Mouse (Mus musculus) liver, postnatal 0 days (tissue): ENCODE results near the gene Pip4p1. TPM values are rescaled to one million over a fixed set of nuclear protein-coding genes. Genes with fewer than 3 reads are reported as not detected.

Source experiments
- ATAC-seq: fragments of 200-750 bp; cut with Nextera tagmentation; 2 replicates; pipeline ENCODE4 v1.8.0; 2017; ENCODE audit warnings: mild to moderate bottlenecking, moderate library complexity
- DNase-seq: peaks from one replicate; pipeline ENCODE4 v3.0.0-alpha.2; 2016
- H3K27ac ChIP-seq: fragments of 300-500 bp; sonication (generic); 2 replicates; pipeline ENCODE4 v1.5.1; 2014; ENCODE audit warnings: antibody characterized with exemption, moderate library complexity, mild to moderate bottlenecking, low read depth
- H3K27me3 ChIP-seq: fragments of 300-500 bp; sonication (generic); 2 replicates; pipeline ENCODE4 v1.6.1; 2014; ENCODE audit warnings: low read length, control low read depth, mixed read lengths; ENCODE audit not compliant: insufficient read depth
- H3K36me3 ChIP-seq: fragments of 300-500 bp; sonication (generic); replicated peaks from 2 replicates; pipeline ENCODE4 v1.6.1; 2014; ENCODE audit warnings: mild to moderate bottlenecking, control low read depth, low read length, moderate library complexity, mixed read lengths; ENCODE audit not compliant: insufficient read depth
- H3K4me1 ChIP-seq: fragments of 300-500 bp; sonication (generic); 2 replicates; pipeline ENCODE4 v1.6.1; 2014; ENCODE audit warnings: antibody characterized with exemption, mild to moderate bottlenecking, control low read depth; ENCODE audit not compliant: insufficient read depth
- H3K4me2 ChIP-seq: fragments of 300-500 bp; sonication (generic); 2 replicates; pipeline ENCODE4 v1.6.1; 2014; ENCODE audit warnings: low read depth, mild to moderate bottlenecking, low read length, moderate library complexity, mixed read lengths
- H3K4me3 ChIP-seq: fragments of 300-500 bp; sonication (generic); 2 replicates; pipeline ENCODE4 v1.5.1; 2014; ENCODE audit warnings: low read depth, low read length
- H3K9ac ChIP-seq: fragments of 300-500 bp; sonication (generic); replicated peaks from 2 replicates; pipeline ENCODE4 v1.6.1; 2014; ENCODE audit warnings: mild to moderate bottlenecking, moderate library complexity
- H3K9me3 ChIP-seq: fragments of 300-500 bp; sonication (generic); 2 replicates; pipeline ENCODE4 v1.6.1; 2016; ENCODE audit warnings: mild to moderate bottlenecking, control low read depth, low read length, mixed read lengths
- CTCF ChIP-seq: sonication (generic); IDR thresholded peaks from 2 replicates; pipeline ENCODE4 v1.5.1; 2016; ENCODE audit warnings: antibody characterized with exemption, low read depth
- EP300 ChIP-seq: IDR thresholded peaks from 2 replicates; pipeline ENCODE4 v1.6.1; 2016; ENCODE audit warnings: antibody characterized with exemption, low read depth, mild to moderate bottlenecking
- WGBS: fragments of 180-500 bp; shearing (Covaris S2); extraction: QIAGEN DNeasy Blood & Tissue Kit; methylation state at CpG from one replicate; pipeline ENCODE4 v1.1.7; 2014; ENCODE audit not compliant: insufficient replicate concordance; 5-methylcytosine and 5-hydroxymethylcytosine counted together
- polyA plus RNA-seq: library from polyadenylated mRNA; unstranded; fragments of >200 nt; fragmentation: Nextera tagmentation; extraction: Ambion mirVana; gene quantifications from 2 replicates; pipeline ENCODE4 v1.2.1, GENCODE M21; 2015

Gene Pip4p1
- polyA plus RNA-seq, 1 experiment from 2014 or later, result 24.2 TPM

GRCm38 (mm10) chr14:50938940-50939339 is 8.3 kb upstream of the Pip4p1 start:
- 12% methylated on average over 2 of the region's 2 CpGs for WGBS
- Histone ChIP-seq H3K4me3 (0 out of 2 replicates have a peak overlapping the region, but pooled peaks have one; percentile 6), H3K4me1 (no peaks in the 10 kb centered on the region; the same call in 1 of the 2 replicates), H3K9ac (no peak overlapping the region), H3K27me3 (no peaks in the 10 kb centered on the region), H3K36me3 (no peaks in the 10 kb centered on the region), H3K9me3 (no peaks in the 10 kb centered on the region), H3K27ac (no peak overlapping the region), H3K4me2 (peak overlapping the region; percentile 18; the same call in 1 of the 2 replicates)
- no peak for TF ChIP-seq CTCF
- TF ChIP-seq EP300, result no peak
- ATAC-seq, result no peak
- no peak for DNase-seq

- Histone ChIP-seq H3K36me3 (no peaks in the 10 kb centered on the region), H3K4me2 (peak overlapping the region; percentile 18; the same call in 1 of the 2 replicates), H3K9ac (no peak overlapping the region), H3K9me3 (no peaks in the 10 kb centered on the region), H3K27ac (no peak overlapping the region), H3K4me3 (0 out of 2 replicates have a peak overlapping the region, but pooled peaks have one; percentile 6), H3K27me3 (no peaks in the 10 kb centered on the region), H3K4me1 (no peaks in the 10 kb centered on the region)
- no peak for TF ChIP-seq EP300
- no peak for TF ChIP-seq CTCF
- no peak for DNase-seq
- 71% methylated on average over 3 of the region's 3 CpGs for WGBS
- ATAC-seq, result no peak
These were observed 7.7 kb upstream of the Pip4p1 start for GRCm38 (mm10) chr14:50938119-50938908.

- no peaks in the 10 kb centered on the region for H3K36me3 ChIP-seq
- no peak overlapping the region for H3K4me2 ChIP-seq
- DNase-seq, result no peak
- no peak for ATAC-seq
- peaks cover 5% of the 10 kb centered on the region for H3K4me1 ChIP-seq
- TF ChIP-seq EP300, result no peak
- TF ChIP-seq CTCF, result no peak
- H3K4me3 ChIP-seq, result no peak overlapping the region
- H3K27ac ChIP-seq, result no peak overlapping the region
- H3K9ac ChIP-seq, result no peak overlapping the region
- H3K9me3 ChIP-seq, result no peaks in the 10 kb centered on the region
- 47% methylated on average over 1 of the region's 1 CpGs for WGBS
- no peaks in the 10 kb centered on the region for H3K27me3 ChIP-seq
These were observed 6.0 kb upstream of the Pip4p1 start for GRCm38 (mm10) chr14:50936649-50937048.

GRCm38 (mm10) chr14:50931493-50932020 is 901 bp upstream of the Pip4p1 start:
- peak overlapping the region; percentile 89 for H3K4me3 ChIP-seq
- peak overlapping the region; percentile 61 for H3K9ac ChIP-seq
- H3K4me1 ChIP-seq, result peaks cover 20% of the 10 kb centered on the region
- H3K27ac ChIP-seq, result peak overlapping the region; percentile 84
- DNase-seq, result no peak
- peak overlapping the region; percentile 84 for H3K4me2 ChIP-seq
- no peaks in the 10 kb centered on the region for H3K27me3 ChIP-seq
- 14% methylated on average over 12 of the region's 12 CpGs for WGBS
- ATAC-seq, result no peak
- peaks cover 29% of the 10 kb centered on the region for H3K36me3 ChIP-seq
- TF ChIP-seq EP300 (no peak; the same call in 1 of the 2 replicates), CTCF (no peak)
- H3K9me3 ChIP-seq, result no peaks in the 10 kb centered on the region

- H3K9me3 ChIP-seq, result no peaks in the 10 kb centered on the region
- peak overlapping the region; percentile 99 for H3K27ac ChIP-seq
- peak overlapping the region; percentile 84 for H3K4me2 ChIP-seq
- WGBS, result 0% methylated on average over 38 of the region's 38 CpGs
- peaks cover 20% of the 10 kb centered on the region for H3K4me1 ChIP-seq
- ATAC-seq (peak; percentile 64), DNase-seq (peak; percentile 84)
- peak overlapping the region; percentile 96 for H3K9ac ChIP-seq
- no peaks in the 10 kb centered on the region for H3K27me3 ChIP-seq
- TF ChIP-seq EP300, result no peak
- no peak for TF ChIP-seq CTCF
- peaks cover 35% of the 10 kb centered on the region for H3K36me3 ChIP-seq
- peak overlapping the region; percentile 89 for H3K4me3 ChIP-seq
These were observed 291 bp downstream of the Pip4p1 start for GRCm38 (mm10) chr14:50930377-50930753.

GRCm38 (mm10) chr14:50929951-50930350 is 705 bp downstream of the Pip4p1 start:
- no peak for ATAC-seq
- Histone ChIP-seq H3K27me3 (no peaks in the 10 kb centered on the region), H3K4me2 (peak overlapping the region; percentile 84), H3K9ac (peak overlapping the region; percentile 96), H3K36me3 (peaks cover 35% of the 10 kb centered on the region), H3K4me1 (peaks cover 21% of the 10 kb centered on the region), H3K27ac (peak overlapping the region; percentile 99), H3K4me3 (peak overlapping the region; percentile 89), H3K9me3 (no peaks in the 10 kb centered on the region)
- 8% methylated on average over 10 of the region's 10 CpGs for WGBS
- TF ChIP-seq EP300, result no peak
- no peak for TF ChIP-seq CTCF
- DNase-seq, result no peak
